Mouse (Mus musculus) G1E (cell line): ENCODE data around the gene Carmil1.

Experiments
- CTCF ChIP-seq: IDR thresholded peaks from 2 replicates; pipeline ENCODE4 v1.5.1; 2012; ENCODE audit warnings: low read depth, low read length, inconsistent platforms, mixed read lengths
- GATA1 ChIP-seq: IDR thresholded peaks from 2 replicates; pipeline ENCODE4 v1.6.1; 2012; ENCODE audit warnings: borderline replicate concordance, low read length, inconsistent platforms, mixed read lengths
- POLR2AphosphoS5 ChIP-seq: IDR thresholded peaks from 2 replicates; pipeline ENCODE4 v1.6.1; 2012; ENCODE audit warnings: low read depth, low read length, inconsistent platforms; ENCODE audit not compliant: insufficient replicate concordance
- TAL1 ChIP-seq: conservative IDR thresholded peaks from 2 replicates; pipeline ENCODE4 v1.6.1; 2012; ENCODE audit warnings: low read depth, low read length, inconsistent platforms, mixed read lengths

GRCm38 (mm10) chr13:24005528-24005927, 275.1 kb downstream of the Carmil1 start:
- TF ChIP-seq GATA1 = no peak
- no peak for TF ChIP-seq CTCF
- no peak for TF ChIP-seq POLR2AphosphoS5
- TF ChIP-seq TAL1 = no peak
